Mouse (Mus musculus) embryonic fibroblast, embryonic 13.5 days (primary cell): ENCODE results near the gene Pard3b. TPM values are rescaled to one million over a fixed set of nuclear protein-coding genes. Genes with fewer than 3 reads are reported as not detected.

Experiments
- H3K27ac ChIP-seq: 2 replicates; pipeline ENCODE4 v1.5.1; 2012; ENCODE audit warnings: low read length, control low read depth, inconsistent platforms; ENCODE audit not compliant: insufficient read depth
- H3K4me1 ChIP-seq: 2 replicates; pipeline ENCODE4 v1.6.1; 2011; ENCODE audit warnings: low read length; ENCODE audit not compliant: control insufficient read depth, insufficient read depth
- H3K4me3 ChIP-seq: 2 replicates; pipeline ENCODE4 v1.5.1; 2011; ENCODE audit warnings: mild to moderate bottlenecking, control low read depth, low read length; ENCODE audit not compliant: insufficient read depth
- CTCF ChIP-seq: IDR thresholded peaks from 2 replicates; pipeline ENCODE4 v1.5.1; 2011; ENCODE audit warnings: mild to moderate bottlenecking, control low read depth, low read length, moderate library complexity, borderline replicate concordance; ENCODE audit not compliant: insufficient read depth
- POLR2A ChIP-seq: IDR thresholded peaks from 2 replicates; pipeline ENCODE4 v1.6.1; 2011; ENCODE audit warnings: low read depth, mild to moderate bottlenecking, control low read depth, low read length, moderate library complexity
- polyA plus RNA-seq: library from polyadenylated mRNA; stranded (reverse); fragments of >200 nt; gene quantifications from 2 replicates; pipeline ENCODE4 v1.2.4, GENCODE M21; 2011; ENCODE audit warnings: low read depth; ENCODE audit not compliant: missing spikeins, insufficient read length

Pard3b gene
- polyA plus RNA-seq, 1 experiment, result 6.9 TPM

GRCm38 (mm10) chr1:62394555-62394954 lies 755.9 kb downstream of the Pard3b start:
- H3K4me1 ChIP-seq, result peaks cover 5% of the 10 kb centered on the region
- no peak overlapping the region for H3K4me3 ChIP-seq
- no peak for TF ChIP-seq CTCF
- no peak for TF ChIP-seq POLR2A
- H3K27ac ChIP-seq, result no peak overlapping the region

- TF ChIP-seq POLR2A, result no peak
- TF ChIP-seq CTCF, result no peak
- Histone ChIP-seq H3K27ac (no peak overlapping the region), H3K4me1 (peaks cover 2% of the 10 kb centered on the region), H3K4me3 (no peak overlapping the region)
These were observed 759.6 kb downstream of the Pard3b start for GRCm38 (mm10) chr1:62398261-62398660.

GRCm38 (mm10) chr1:62398738-62399137 lies 760.1 kb downstream of the Pard3b start:
- no peak for TF ChIP-seq CTCF
- TF ChIP-seq POLR2A, result no peak
- H3K4me1 ChIP-seq, result peaks cover 2% of the 10 kb centered on the region
- H3K27ac ChIP-seq, result no peak overlapping the region
- H3K4me3 ChIP-seq, result no peak overlapping the region

GRCm38 (mm10) chr1:62405061-62405460 lies 766.4 kb downstream of the Pard3b start:
- Histone ChIP-seq H3K27ac (no peak overlapping the region), H3K4me3 (no peak overlapping the region), H3K4me1 (no peaks in the 10 kb centered on the region)
- TF ChIP-seq CTCF (no peak), POLR2A (no peak)

- no peaks in the 10 kb centered on the region for H3K4me1 ChIP-seq
- H3K4me3 ChIP-seq, result no peak overlapping the region
- no peak for TF ChIP-seq POLR2A
- no peak for TF ChIP-seq CTCF
- H3K27ac ChIP-seq, result no peak overlapping the region
These were observed 772.7 kb downstream of the Pard3b start for GRCm38 (mm10) chr1:62411368-62411767.

GRCm38 (mm10) chr1:62412019-62412418 lies 773.4 kb downstream of the Pard3b start:
- Histone ChIP-seq H3K4me1 (0 out of 2 replicates have a peak, but pooled peaks cover 2% of the 10 kb centered on the region), H3K4me3 (no peak overlapping the region), H3K27ac (no peak overlapping the region)
- TF ChIP-seq POLR2A (no peak), CTCF (no peak)

GRCm38 (mm10) chr1:62412988-62413387 lies 774.4 kb downstream of the Pard3b start:
- no peak for TF ChIP-seq POLR2A
- no peak for TF ChIP-seq CTCF
- H3K4me1 ChIP-seq, result 0 out of 2 replicates have a peak, but pooled peaks cover 3% of the 10 kb centered on the region

GRCm38 (mm10) chr1:62414521-62414920 lies 775.9 kb downstream of the Pard3b start:
- no peak overlapping the region for H3K27ac ChIP-seq
- H3K4me1 ChIP-seq, result 0 out of 2 replicates have a peak, but pooled peaks cover 3% of the 10 kb centered on the region
- TF ChIP-seq CTCF (no peak), POLR2A (no peak)
- no peak overlapping the region for H3K4me3 ChIP-seq

More at GRCm38 (mm10) chr1:62412988-62413387, 774.4 kb downstream of the Pard3b start:
- Histone ChIP-seq H3K4me3 (no peak overlapping the region), H3K27ac (no peak overlapping the region)

GRCm38 (mm10) chr1:62416627-62417374 lies 778.2 kb downstream of the Pard3b start:
- Histone ChIP-seq H3K4me3 (no peak overlapping the region), H3K27ac (no peak overlapping the region), H3K4me1 (0 out of 2 replicates have a peak, but pooled peaks cover 3% of the 10 kb centered on the region)
- TF ChIP-seq CTCF, result no peak
- TF ChIP-seq POLR2A, result no peak

- Histone ChIP-seq H3K27ac (no peak overlapping the region), H3K4me1 (no peaks in the 10 kb centered on the region; the same call in 1 of the 2 replicates), H3K4me3 (no peak overlapping the region)
- TF ChIP-seq CTCF, result no peak
These were observed 784.4 kb downstream of the Pard3b start for GRCm38 (mm10) chr1:62422896-62423650.
